Mouse (Mus musculus): Measurements from ENCODE around the gene Tbcb. TPM values are rescaled to one million over a fixed set of nuclear protein-coding genes. Genes with fewer than 3 reads are reported as not detected.

Gene Tbcb
- polyA plus RNA-seq, 1 experiment = 90.0 TPM

DNA sequence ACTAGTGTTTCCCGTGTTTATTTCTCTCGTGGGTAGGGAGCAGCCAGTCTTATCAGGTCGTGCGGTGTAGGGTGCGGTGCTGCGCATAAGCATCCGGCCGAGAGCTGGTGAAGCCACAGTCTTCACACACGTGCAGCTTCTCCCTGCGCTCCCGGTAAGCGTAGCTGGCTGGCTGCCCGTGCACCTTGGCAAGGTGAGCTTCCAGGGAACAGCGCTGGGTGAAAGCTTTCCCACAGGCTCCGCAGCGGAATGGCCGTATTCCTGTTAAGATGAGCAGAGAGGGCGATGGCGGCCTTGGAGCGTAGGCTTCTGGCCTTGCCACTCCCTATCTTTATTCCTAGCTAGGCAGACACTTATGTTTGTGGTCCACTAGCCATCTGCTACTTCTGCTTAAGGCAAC, 1.3 kb upstream of the Tbcb start:
- Histone ChIP-seq H3K36me3 (ENCODE audit: control insufficient read depth, insufficient read depth, low read length, poor library complexity, severe bottlenecking) (no peaks in the 10 kb centered on the region), H3K27ac (ENCODE audit: insufficient read depth, low read length) (no peak overlapping the region)

GRCm38 (mm10) chr7:30232631-30233148, 618 bp upstream of the Tbcb start:
- Histone ChIP-seq H3K9me3 (replicated peaks; ENCODE audit: control insufficient read depth, insufficient read depth, low read length, poor library complexity, severe bottlenecking) (no peaks in the 10 kb centered on the region), H3K4me1 (ENCODE audit: control insufficient read depth, insufficient read depth, low read length) (no peaks in the 10 kb centered on the region), H3K4me3 (ENCODE audit: low read depth, low read length) (peak overlapping the region; percentile 82), H3K36me3 (ENCODE audit: control insufficient read depth, insufficient read depth, low read length, poor library complexity, severe bottlenecking) (no peaks in the 10 kb centered on the region), H3K9ac (ENCODE audit: low read depth, poor library complexity, severe bottlenecking) (peak overlapping the region; percentile 55), H3K27ac (ENCODE audit: insufficient read depth, low read length) (peak overlapping the region; percentile 9; the same call in 1 of the 2 replicates), H3K27me3 (ENCODE audit: control insufficient read depth, insufficient read depth, low read length, poor library complexity, severe bottlenecking) (no peaks in the 10 kb centered on the region)
- no peak for TF ChIP-seq EP300 (IDR thresholded peaks at IDR 0.05; ENCODE audit: insufficient read depth, low read depth, low read length)
- peak; percentile 73 for TF ChIP-seq CTCF (IDR thresholded peaks at IDR 0.05; ENCODE audit: low read depth, low read length)

More for the DNA sequence above, 1.3 kb upstream of the Tbcb start:
- H3K27me3 ChIP-seq (ENCODE audit: control insufficient read depth, insufficient read depth, low read length, poor library complexity, severe bottlenecking) = no peaks in the 10 kb centered on the region
- H3K4me1 ChIP-seq (ENCODE audit: control insufficient read depth, insufficient read depth, low read length) = no peaks in the 10 kb centered on the region
- TF ChIP-seq CTCF (IDR thresholded peaks at IDR 0.05; ENCODE audit: low read depth, low read length) = no peak
- TF ChIP-seq EP300 (IDR thresholded peaks at IDR 0.05; ENCODE audit: insufficient read depth, low read depth, low read length) = no peak
- no peak for TF ChIP-seq POLR2A (IDR thresholded peaks at IDR 0.05; ENCODE audit: insufficient read depth, low read length)
- peak overlapping the region; percentile 55 for H3K9ac ChIP-seq (ENCODE audit: low read depth, poor library complexity, severe bottlenecking)
- no peaks in the 10 kb centered on the region for H3K9me3 ChIP-seq (replicated peaks; ENCODE audit: control insufficient read depth, insufficient read depth, low read length, poor library complexity, severe bottlenecking)
- H3K4me3 ChIP-seq (ENCODE audit: low read depth, low read length) = peak overlapping the region; percentile 62

- Histone ChIP-seq H3K27ac (ENCODE audit: insufficient read depth, low read length) (no peak overlapping the region), H3K4me1 (ENCODE audit: control insufficient read depth, insufficient read depth, low read length) (no peaks in the 10 kb centered on the region), H3K9me3 (replicated peaks; ENCODE audit: control insufficient read depth, insufficient read depth, low read length, poor library complexity, severe bottlenecking) (no peaks in the 10 kb centered on the region), H3K27me3 (ENCODE audit: control insufficient read depth, insufficient read depth, low read length, poor library complexity, severe bottlenecking) (no peaks in the 10 kb centered on the region), H3K9ac (ENCODE audit: low read depth, poor library complexity, severe bottlenecking) (peak overlapping the region; percentile 55), H3K4me3 (ENCODE audit: low read depth, low read length) (peak overlapping the region; percentile 92), H3K36me3 (ENCODE audit: control insufficient read depth, insufficient read depth, low read length, poor library complexity, severe bottlenecking) (no peaks in the 10 kb centered on the region)
- no peak for TF ChIP-seq POLR2A (IDR thresholded peaks at IDR 0.05; ENCODE audit: insufficient read depth, low read length)
- TF ChIP-seq EP300 (IDR thresholded peaks at IDR 0.05; ENCODE audit: insufficient read depth, low read depth, low read length) = no peak
- no peak for TF ChIP-seq CTCF (IDR thresholded peaks at IDR 0.05; ENCODE audit: low read depth, low read length)
These were observed 774 bp downstream of the Tbcb start for GRCm38 (mm10) chr7:30231328-30231668.

DNA sequence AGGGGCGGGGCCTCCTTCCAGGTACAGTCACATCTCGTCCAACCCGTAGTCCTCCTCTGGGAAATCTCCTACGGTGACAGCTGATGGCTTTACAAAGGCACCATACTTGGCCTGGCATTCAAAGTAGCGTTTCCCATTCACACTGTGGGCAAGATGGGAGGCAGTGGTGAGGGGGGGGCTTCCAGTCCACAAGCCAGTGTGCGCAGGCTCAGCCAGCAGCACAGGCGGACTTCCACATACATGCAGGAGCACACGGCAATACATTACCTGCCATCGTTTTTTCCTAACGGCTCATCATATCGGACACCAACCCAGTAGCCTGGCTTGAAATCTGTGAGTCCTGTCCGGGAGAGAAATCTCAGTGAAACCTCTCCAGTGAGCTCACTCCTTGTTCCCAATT, 7.9 kb downstream of the Tbcb start:
- H3K4me1 ChIP-seq (ENCODE audit: control insufficient read depth, insufficient read depth, low read length) = no peaks in the 10 kb centered on the region
- H3K9ac ChIP-seq (ENCODE audit: low read depth, poor library complexity, severe bottlenecking) = no peak overlapping the region
- no peaks in the 10 kb centered on the region for H3K9me3 ChIP-seq (replicated peaks; ENCODE audit: control insufficient read depth, insufficient read depth, low read length, poor library complexity, severe bottlenecking)
- TF ChIP-seq CTCF (IDR thresholded peaks at IDR 0.05; ENCODE audit: low read depth, low read length) (no peak), POLR2A (IDR thresholded peaks at IDR 0.05; ENCODE audit: insufficient read depth, low read length) (no peak), EP300 (IDR thresholded peaks at IDR 0.05; ENCODE audit: insufficient read depth, low read depth, low read length) (no peak)
- no peak overlapping the region for H3K4me3 ChIP-seq (ENCODE audit: low read depth, low read length)
- H3K27ac ChIP-seq (ENCODE audit: insufficient read depth, low read length) = no peak overlapping the region
- peaks cover 6% of the 10 kb centered on the region; the same call in 1 of the 2 replicates for H3K36me3 ChIP-seq (ENCODE audit: control insufficient read depth, insufficient read depth, low read length, poor library complexity, severe bottlenecking)
- no peaks in the 10 kb centered on the region for H3K27me3 ChIP-seq (ENCODE audit: control insufficient read depth, insufficient read depth, low read length, poor library complexity, severe bottlenecking)

DNA sequence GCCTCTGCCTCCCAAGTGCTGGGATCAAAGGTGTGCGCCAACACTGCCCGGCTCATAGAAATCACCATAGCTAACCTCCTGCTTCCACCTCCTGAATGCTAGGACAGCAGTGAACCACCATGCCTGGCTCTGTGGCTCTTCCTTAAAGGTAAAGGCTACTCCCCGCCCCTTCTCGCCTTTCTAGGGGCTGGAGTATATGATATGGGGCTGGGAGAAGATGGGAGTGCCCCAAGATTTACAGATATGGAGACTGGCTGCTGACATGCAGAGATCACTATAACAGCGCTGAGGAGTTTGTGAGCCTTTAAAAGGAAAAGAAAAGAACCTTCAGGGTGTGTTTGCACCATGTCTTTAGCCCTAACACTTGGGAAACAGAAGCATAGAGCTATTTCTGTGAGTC, 9.9 kb downstream of the Tbcb start:
- Histone ChIP-seq H3K36me3 (ENCODE audit: control insufficient read depth, insufficient read depth, low read length, poor library complexity, severe bottlenecking) (peaks cover 6% of the 10 kb centered on the region; the same call in 1 of the 2 replicates), H3K9me3 (replicated peaks; ENCODE audit: control insufficient read depth, insufficient read depth, low read length, poor library complexity, severe bottlenecking) (no peaks in the 10 kb centered on the region), H3K4me3 (ENCODE audit: low read depth, low read length) (no peak overlapping the region), H3K27ac (ENCODE audit: insufficient read depth, low read length) (no peak overlapping the region), H3K9ac (ENCODE audit: low read depth, poor library complexity, severe bottlenecking) (no peak overlapping the region), H3K4me1 (ENCODE audit: control insufficient read depth, insufficient read depth, low read length) (no peaks in the 10 kb centered on the region), H3K27me3 (ENCODE audit: control insufficient read depth, insufficient read depth, low read length, poor library complexity, severe bottlenecking) (no peaks in the 10 kb centered on the region)
- no peak for TF ChIP-seq CTCF (IDR thresholded peaks at IDR 0.05; ENCODE audit: low read depth, low read length)

DNA sequence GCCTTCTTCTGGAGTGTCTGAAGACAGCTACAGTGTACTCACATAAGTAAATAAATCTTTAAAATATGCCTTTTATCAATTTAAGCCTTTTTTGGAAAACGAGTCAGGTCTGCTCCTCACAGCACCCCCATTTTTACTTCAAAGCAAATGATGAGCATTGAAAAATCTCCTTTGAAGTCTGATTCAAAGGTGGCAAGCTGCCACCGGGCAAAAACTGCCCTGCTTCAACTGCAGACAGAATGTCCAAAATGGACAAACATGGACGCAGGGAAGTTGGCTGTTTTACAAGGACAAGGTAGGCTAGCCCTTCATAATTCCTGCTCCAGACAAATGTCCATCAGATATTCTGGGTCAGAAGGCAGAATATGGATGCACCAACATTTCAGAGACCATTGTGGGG, 10.6 kb downstream of the Tbcb start:
- no peak for TF ChIP-seq CTCF (IDR thresholded peaks at IDR 0.05; ENCODE audit: low read depth, low read length)
- TF ChIP-seq EP300 (IDR thresholded peaks at IDR 0.05; ENCODE audit: insufficient read depth, low read depth, low read length) = no peak
- TF ChIP-seq POLR2A (IDR thresholded peaks at IDR 0.05; ENCODE audit: insufficient read depth, low read length) = no peak
- no peaks in the 10 kb centered on the region for H3K4me1 ChIP-seq (ENCODE audit: control insufficient read depth, insufficient read depth, low read length)
- H3K27ac ChIP-seq (ENCODE audit: insufficient read depth, low read length) = no peak overlapping the region
- H3K4me3 ChIP-seq (ENCODE audit: low read depth, low read length) = no peak overlapping the region
- no peaks in the 10 kb centered on the region for H3K9me3 ChIP-seq (replicated peaks; ENCODE audit: control insufficient read depth, insufficient read depth, low read length, poor library complexity, severe bottlenecking)
- peaks cover 6% of the 10 kb centered on the region; the same call in 1 of the 2 replicates for H3K36me3 ChIP-seq (ENCODE audit: control insufficient read depth, insufficient read depth, low read length, poor library complexity, severe bottlenecking)
- no peaks in the 10 kb centered on the region for H3K27me3 ChIP-seq (ENCODE audit: control insufficient read depth, insufficient read depth, low read length, poor library complexity, severe bottlenecking)
- H3K9ac ChIP-seq (ENCODE audit: low read depth, poor library complexity, severe bottlenecking) = no peak overlapping the region

All from ES-Bruce4 (cell line).